Mouse (Mus musculus): ENCODE measurements around the gene Spi1. TPM values are rescaled to one million over a fixed set of nuclear protein-coding genes. Genes with fewer than 3 reads are reported as not detected.

The Spi1 gene
- 1.4 TPM for polyA plus RNA-seq (2017; shearing (Covaris generic))

DNA sequence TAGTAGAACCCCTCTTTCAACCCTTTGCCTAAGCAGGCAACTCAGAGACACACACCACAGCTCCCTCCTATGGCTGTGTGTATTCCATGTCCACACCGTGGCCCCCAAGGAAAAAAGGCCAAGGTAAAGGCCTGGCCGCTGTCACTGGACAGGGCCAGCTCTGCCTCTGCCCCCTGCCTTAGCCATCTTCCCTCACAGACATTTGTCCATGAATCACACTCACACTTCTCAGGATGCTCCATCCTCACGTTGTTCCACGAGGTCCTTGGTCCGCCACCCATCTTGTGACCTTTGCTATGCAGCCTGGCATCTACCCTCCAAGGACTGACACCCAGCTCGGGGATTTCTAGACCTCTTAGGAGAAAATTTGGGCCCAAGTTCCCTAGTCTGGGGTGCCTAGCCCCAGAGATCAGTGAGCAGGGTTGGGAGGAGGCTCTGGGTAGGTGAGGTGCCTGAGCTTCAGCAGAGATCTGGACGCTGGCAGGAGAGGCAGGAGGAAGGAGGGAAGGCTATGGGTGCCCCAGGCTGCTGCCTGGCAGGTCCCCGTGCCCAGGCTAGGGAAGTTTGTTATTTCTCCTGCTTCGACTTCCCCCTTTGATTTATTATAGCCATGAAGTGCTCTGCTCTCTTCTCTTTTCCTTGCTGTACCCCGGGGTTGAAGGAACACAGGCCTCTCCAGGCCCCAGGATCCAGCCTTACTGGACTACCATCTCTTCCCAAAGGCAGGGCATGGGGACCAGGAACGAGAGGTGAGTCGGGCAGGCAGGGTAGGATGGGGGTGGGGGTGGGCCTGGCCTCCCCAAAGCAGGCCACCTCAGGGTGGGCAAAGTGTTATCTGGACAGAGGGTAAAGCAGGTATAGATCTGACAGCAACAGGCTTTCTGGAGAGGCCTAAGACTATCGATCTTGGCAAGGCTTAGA lies at the start of gene Spi1:
Spi1 (plus strand) TSS at position 616 of the 921 bp plus-strand sequence.

DNA sequence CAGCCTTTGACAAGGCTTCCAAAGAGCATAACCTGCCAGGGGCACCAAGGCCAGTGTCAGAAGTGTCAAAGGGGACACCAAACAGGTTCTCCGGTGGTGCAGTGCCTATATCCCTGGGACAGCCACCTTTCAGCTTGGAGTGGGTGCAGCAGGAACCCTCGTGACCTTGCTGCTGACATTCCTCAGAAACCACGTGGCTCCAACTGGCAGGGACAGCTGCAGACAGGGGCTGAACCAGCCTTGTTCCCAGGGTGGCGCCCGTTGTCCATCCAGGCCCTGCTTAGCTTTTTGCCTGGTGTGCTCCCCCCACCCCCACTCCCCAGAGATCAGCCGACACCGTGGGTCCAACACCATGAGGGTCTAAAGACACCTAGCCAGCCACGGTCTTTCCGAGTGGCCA lies 46.8 kb upstream of the Spi1 start, which contains the start of gene Rapsn:
Rapsn (plus strand) TSS at position 236 of the 400 bp plus-strand sequence.

DNA sequence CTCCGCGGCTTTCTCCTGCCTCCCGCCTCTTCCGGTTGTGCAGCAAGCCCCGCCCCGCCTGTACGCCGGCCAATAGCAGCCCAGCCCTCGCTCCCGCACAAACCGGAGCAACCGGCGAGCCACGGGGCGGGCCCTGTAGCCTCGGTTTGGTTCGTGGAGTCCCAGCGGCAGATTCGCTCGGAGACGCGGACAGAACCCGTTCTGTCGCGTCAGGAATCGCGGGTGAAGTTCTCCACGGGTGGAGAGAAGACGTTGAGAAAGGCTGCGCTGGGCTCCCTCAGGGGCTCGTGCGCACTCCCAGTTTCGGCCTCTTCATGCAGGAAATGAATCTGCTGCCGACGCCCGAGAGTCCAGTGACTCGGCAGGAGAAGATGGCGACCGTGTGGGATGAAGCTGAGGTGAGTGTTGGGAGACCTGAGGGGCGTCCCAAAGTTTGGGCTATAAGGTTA lies 28.2 kb upstream of the Spi1 start, which contains the start of gene Psmc3:
Psmc3 (plus strand) TSS at position 76 of the 449 bp plus-strand sequence.

DNA sequence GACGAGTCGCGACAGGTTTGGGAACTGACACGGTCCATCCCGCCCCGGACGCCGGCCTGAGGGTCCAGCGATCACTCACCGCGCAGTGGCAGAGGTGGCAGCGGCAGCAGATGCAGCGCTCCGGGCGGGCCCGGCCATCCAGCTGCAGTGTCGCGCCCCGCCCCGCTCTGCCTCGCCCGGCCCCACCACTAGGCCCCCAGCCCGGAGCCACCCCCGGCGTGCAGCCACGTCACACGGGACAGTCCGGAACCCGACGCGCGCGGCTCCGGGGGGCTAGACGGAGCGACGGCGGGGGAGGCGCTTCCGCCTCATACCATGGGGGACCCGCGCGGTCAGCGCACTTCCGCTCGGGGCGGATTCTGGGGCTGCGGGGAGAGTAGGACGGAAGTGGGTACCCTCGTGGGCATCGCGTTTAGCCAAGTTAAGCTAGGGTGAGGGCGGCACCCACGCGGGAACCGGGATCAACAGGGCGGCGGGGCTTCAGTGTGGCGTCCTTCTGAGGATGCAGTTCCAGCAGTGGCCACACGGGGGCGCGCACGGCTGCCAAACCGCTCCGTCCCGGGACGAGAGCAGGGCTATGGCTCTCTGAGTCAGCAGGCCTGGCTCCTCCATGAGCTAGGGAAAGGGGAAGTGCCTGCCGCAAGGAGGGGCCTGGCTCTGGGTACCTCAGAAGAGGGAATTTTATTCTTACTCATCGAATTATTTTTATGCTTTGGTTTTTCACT lies 12.0 kb upstream of the Spi1 start, which contains the start of gene Slc39a13:
Slc39a13 (minus strand) TSS at position 342 of the 725 bp plus-strand sequence.

DNA sequence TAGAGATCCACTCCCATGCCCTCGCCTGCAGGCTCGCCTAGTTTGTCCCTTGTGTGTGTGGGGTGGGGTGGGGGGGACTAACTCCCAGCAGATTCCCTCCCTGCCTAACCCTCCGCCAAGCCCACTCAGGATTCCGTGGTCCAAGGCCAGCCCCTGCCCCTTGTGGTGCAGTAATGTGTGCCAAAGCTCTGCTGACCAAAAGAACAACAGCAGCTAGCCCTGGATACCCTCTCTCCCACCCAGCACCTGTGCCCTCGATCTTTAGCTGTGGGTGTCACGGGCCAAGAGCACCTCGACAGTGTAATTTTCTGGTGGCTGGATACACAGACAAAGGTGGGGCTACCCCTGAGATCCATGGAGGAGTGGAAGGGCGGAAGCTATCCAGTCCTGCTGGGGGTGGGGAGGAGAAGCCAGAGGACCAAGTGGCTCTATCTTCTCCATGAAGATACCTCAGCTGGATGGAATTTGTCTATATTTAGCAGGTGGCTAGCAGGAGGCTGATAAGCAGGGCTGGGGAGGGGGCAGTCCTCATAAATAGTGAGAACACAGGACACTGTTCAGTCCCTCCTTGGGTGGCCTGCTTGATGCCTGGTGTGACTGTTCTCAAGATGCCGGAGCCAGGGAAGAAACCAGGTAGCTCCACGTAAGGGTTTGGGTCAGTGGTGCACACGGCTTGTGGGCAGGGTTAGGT lies 35.5 kb downstream of the Spi1 start, which contains the start of gene Mybpc3:
Mybpc3 (plus strand) TSS at position 560 of the 691 bp plus-strand sequence.

Other genes with a start within 250 kb of the Spi1 start
- 121 TPM for gene Mtch2, start 235.2 kb upstream of the Spi1 start, polyA plus RNA-seq (2017; shearing (Covaris generic))
- 6.2 TPM for gene C1qtnf4, start 196.5 kb upstream of the Spi1 start, polyA plus RNA-seq (2017; shearing (Covaris generic))
- 24.2 TPM for gene Kbtbd4, start 177.7 kb upstream of the Spi1 start, polyA plus RNA-seq (2017; shearing (Covaris generic))
- gene Ndufs3, start 177.6 kb upstream of the Spi1 start, polyA plus RNA-seq (2017; shearing (Covaris generic)) = 101 TPM
- 136 TPM for gene Celf1, start 142.0 kb upstream of the Spi1 start, polyA plus RNA-seq (2017; shearing (Covaris generic))
- 0.39 TPM for gene Rapsn, start 46.8 kb upstream of the Spi1 start, polyA plus RNA-seq (2017; shearing (Covaris generic))
- gene Psmc3, start 28.4 kb upstream of the Spi1 start, polyA plus RNA-seq (2017; shearing (Covaris generic)) = 158 TPM
- gene Slc39a13, start 12.0 kb upstream of the Spi1 start, polyA plus RNA-seq (2017; shearing (Covaris generic)) = 27.4 TPM
- 0.12 TPM for gene Mybpc3, start 35.8 kb downstream of the Spi1 start, polyA plus RNA-seq (2017; shearing (Covaris generic))
- gene Madd, start 101.4 kb downstream of the Spi1 start, polyA plus RNA-seq (2017; shearing (Covaris generic)) = 227 TPM
- gene Nr1h3, start 120.4 kb downstream of the Spi1 start, polyA plus RNA-seq (2017; shearing (Covaris generic)) = 0.63 TPM
- 6.3 TPM for gene Acp2, start 120.5 kb downstream of the Spi1 start, polyA plus RNA-seq (2017; shearing (Covaris generic))
- gene Ddb2, start 154.6 kb downstream of the Spi1 start, polyA plus RNA-seq (2017; shearing (Covaris generic)) = 84.5 TPM
- 3.8 TPM for gene Pacsin3, start 173.6 kb downstream of the Spi1 start, polyA plus RNA-seq (2017; shearing (Covaris generic))
- 85.0 TPM for gene Arfgap2, start 182.6 kb downstream of the Spi1 start, polyA plus RNA-seq (2017; shearing (Covaris generic))